Mouse (Mus musculus) brown adipose tissue, adult 24 weeks (tissue): ENCODE data around the gene Irak4. TPM values are rescaled to one million over a fixed set of nuclear protein-coding genes. Genes with fewer than 3 reads are reported as not detected.

Source experiments
- H3K27ac ChIP-seq: fragments of 200-500 bp; replicated peaks from 2 replicates; pipeline ENCODE4 v1.5.1; 2012; ENCODE audit warnings: low read depth, mild to moderate bottlenecking, low read length
- H3K4me1 ChIP-seq: fragments of 200-500 bp; 2 replicates; pipeline ENCODE4 v1.6.1; 2012; ENCODE audit warnings: low read length, mixed read lengths; ENCODE audit not compliant: control insufficient read depth, insufficient read depth, insufficient read length
- H3K4me3 ChIP-seq: fragments of 200-500 bp; 2 replicates; pipeline ENCODE4 v1.5.1; 2012; ENCODE audit warnings: low read depth, mild to moderate bottlenecking, low read length, moderate library complexity; ENCODE audit not compliant: insufficient read depth
- polyA plus RNA-seq: library from polyadenylated mRNA; stranded (reverse); fragments of >200 nt; gene quantifications from 2 replicates; pipeline ENCODE4 v1.2.4, GENCODE M21; 2012; ENCODE audit not compliant: missing spikeins, insufficient read depth, insufficient read length

The Irak4 gene
- polyA plus RNA-seq, 1 experiment = 6.0 TPM

GRCm38 (mm10) chr15:94584738-94585137 is 41.3 kb downstream of the Irak4 start:
- no peak overlapping the region for H3K27ac ChIP-seq
- 0 out of 2 replicates have a peak, but pooled peaks cover 4% of the 10 kb centered on the region for H3K4me1 ChIP-seq
- no peak overlapping the region for H3K4me3 ChIP-seq

GRCm38 (mm10) chr15:94587826-94588715 is 44.6 kb downstream of the Irak4 start:
- peak overlapping the region; percentile 18; the same call in 1 of the 2 replicates for H3K4me3 ChIP-seq
- no peak overlapping the region for H3K27ac ChIP-seq
- H3K4me1 ChIP-seq = no peaks in the 10 kb centered on the region

- peak within 1 kb of the TSS; percentile 89 for H3K27ac ChIP-seq
- no peaks in the 10 kb centered on the region for H3K4me1 ChIP-seq
- H3K4me3 ChIP-seq = peak within 1 kb of the TSS; percentile 99
Observed at GRCm38 (mm10) chr15:94589219-94590075, 46.0 kb downstream of the Irak4 start, which contains the start of gene Twf1. Gene Twf1 (minus strand): TSS chr15:94589889.

- H3K27ac ChIP-seq = no peak overlapping the region
- peak overlapping the region; percentile 54 for H3K4me3 ChIP-seq
Observed at GRCm38 (mm10) chr15:94590083-94590482, 46.6 kb downstream of the Irak4 start.

GRCm38 (mm10) chr15:94591356-94591755 is 47.9 kb downstream of the Irak4 start:
- H3K4me1 ChIP-seq = no peaks in the 10 kb centered on the region
- H3K27ac ChIP-seq = peak overlapping the region; percentile 43; the same call in 1 of the 2 replicates
- H3K4me3 ChIP-seq = no peak overlapping the region

More at GRCm38 (mm10) chr15:94590083-94590482, 46.6 kb downstream of the Irak4 start:
- no peaks in the 10 kb centered on the region for H3K4me1 ChIP-seq

- no peak overlapping the region for H3K4me3 ChIP-seq
- H3K27ac ChIP-seq = no peak overlapping the region
- no peaks in the 10 kb centered on the region for H3K4me1 ChIP-seq
Observed at GRCm38 (mm10) chr15:94593586-94593985, 50.1 kb downstream of the Irak4 start.

- no peak overlapping the region for H3K27ac ChIP-seq
- no peaks in the 10 kb centered on the region for H3K4me1 ChIP-seq
- H3K4me3 ChIP-seq = no peak overlapping the region
Observed at GRCm38 (mm10) chr15:94600145-94600707, 56.8 kb downstream of the Irak4 start.

- no peak overlapping the region for H3K4me3 ChIP-seq
- H3K27ac ChIP-seq = no peak overlapping the region
- H3K4me1 ChIP-seq = no peaks in the 10 kb centered on the region
Observed at GRCm38 (mm10) chr15:94601339-94601738, 57.9 kb downstream of the Irak4 start.

DNA sequence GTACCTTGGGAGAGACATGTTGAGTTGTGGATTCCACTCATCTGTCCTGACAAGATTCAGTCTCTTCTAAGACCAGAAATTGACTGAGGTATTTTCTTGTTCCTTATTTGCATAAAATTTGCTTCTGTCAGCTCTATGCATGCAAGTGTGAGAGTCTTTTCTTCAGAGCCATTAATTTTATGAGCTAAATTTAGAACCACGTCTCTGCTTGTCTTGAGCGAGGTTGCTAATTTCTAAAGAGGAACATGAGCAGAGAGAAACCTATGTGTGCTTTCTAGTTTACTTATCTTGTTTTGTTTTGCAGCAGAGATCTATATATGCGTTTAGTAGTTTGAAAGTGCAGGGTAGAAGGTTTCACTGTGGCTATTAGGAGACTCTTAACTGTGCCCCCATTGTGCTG is 59.0 kb downstream of the Irak4 start:
- no peaks in the 10 kb centered on the region for H3K4me1 ChIP-seq
- no peak overlapping the region for H3K27ac ChIP-seq
- H3K4me3 ChIP-seq = no peak overlapping the region

GRCm38 (mm10) chr15:94607768-94608167 is 64.3 kb downstream of the Irak4 start:
- H3K4me1 ChIP-seq = no peaks in the 10 kb centered on the region
- H3K4me3 ChIP-seq = no peak overlapping the region
- H3K27ac ChIP-seq = no peak overlapping the region

DNA sequence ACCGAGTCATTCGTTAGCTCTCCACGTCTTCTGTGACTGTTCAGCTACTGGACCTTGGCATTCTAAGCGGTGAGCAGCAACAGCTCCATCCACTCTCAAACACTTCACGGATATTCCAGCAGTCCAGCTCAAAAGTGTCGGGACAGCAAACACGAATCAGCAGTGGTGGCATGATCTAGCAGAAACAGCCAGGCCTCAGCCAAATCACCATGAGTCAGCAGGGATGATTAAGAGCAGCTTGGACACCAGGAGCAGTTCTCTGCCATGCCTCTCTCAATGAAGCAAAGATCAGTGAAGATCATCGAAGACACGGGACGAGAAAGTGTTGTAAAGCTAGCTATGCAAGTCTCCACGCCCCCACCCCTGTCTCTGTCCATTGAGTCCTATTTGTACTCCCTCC is 72.6 kb downstream of the Irak4 start:
- no peak overlapping the region for H3K27ac ChIP-seq
- no peaks in the 10 kb centered on the region for H3K4me1 ChIP-seq
- H3K4me3 ChIP-seq = no peak overlapping the region

DNA sequence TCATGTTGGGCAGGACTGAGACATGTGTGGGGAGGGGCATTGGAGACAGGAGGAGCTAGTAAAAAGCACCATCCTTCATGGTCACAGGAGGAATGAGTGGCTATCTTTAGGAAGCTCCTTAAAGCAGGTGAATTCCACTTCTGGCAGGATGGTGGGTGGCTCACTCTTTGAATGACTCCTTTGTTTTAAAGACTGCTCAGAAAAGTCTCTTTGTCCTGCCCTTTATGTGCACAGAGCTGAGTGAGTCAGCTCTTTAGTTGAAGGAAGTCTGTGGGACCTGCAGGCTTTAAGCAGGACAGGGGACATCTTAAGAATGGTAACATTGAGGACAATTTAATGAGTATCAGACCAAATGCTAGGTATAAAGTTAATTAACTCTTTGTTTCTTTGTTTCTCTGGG is 77.5 kb downstream of the Irak4 start:
- Histone ChIP-seq H3K4me1 (no peaks in the 10 kb centered on the region), H3K4me3 (no peak overlapping the region), H3K27ac (no peak overlapping the region)

DNA sequence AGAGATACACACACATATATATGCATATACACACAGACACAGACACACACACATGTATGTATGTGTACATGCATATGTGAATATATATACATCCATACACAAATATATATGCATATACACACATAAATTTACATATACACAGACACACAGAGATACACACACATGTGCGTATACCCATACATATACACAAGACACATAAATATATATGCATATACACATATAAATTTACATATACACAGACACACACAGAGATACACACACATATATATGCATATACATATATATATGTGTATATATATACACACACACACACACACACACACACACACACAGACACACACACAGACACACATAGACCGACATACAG is 85.0 kb downstream of the Irak4 start:
- Histone ChIP-seq H3K4me1 (no peaks in the 10 kb centered on the region), H3K27ac (no peak overlapping the region), H3K4me3 (peak overlapping the region; percentile 42; the same call in 1 of the 2 replicates)

- Histone ChIP-seq H3K4me3 (peak within 1 kb of the TSS; percentile 42), H3K27ac (no peak within 1 kb of the TSS), H3K4me1 (no peaks in the 10 kb centered on the region)
Observed at GRCm38 (mm10) chr15:94628830-94629601, 85.6 kb downstream of the Irak4 start, which contains the start of gene Tmem117. Gene Tmem117 (plus strand): TSS chr15:94629232.
